Mouse (Mus musculus) stomach, embryonic 14.5 days (tissue): ENCODE results near the gene Sdk1. TPM values are rescaled to one million over a fixed set of nuclear protein-coding genes. Genes with fewer than 3 reads are reported as not detected.

ENCODE experiments used
- ATAC-seq: fragments of 200-750 bp; cut with Nextera tagmentation; 2 replicates; pipeline ENCODE4 v1.8.0; 2017; ENCODE audit warnings: low read depth, moderate TSS enrichment; ENCODE audit not compliant: insufficient number of reproducible peaks, insufficient read depth, low FRiP score
- H3K27ac ChIP-seq: fragments of 300-500 bp; sonication (generic); 2 replicates; pipeline ENCODE4 v1.5.1; 2014; ENCODE audit warnings: mild to moderate bottlenecking, low read length, moderate library complexity, mixed read lengths
- H3K27me3 ChIP-seq: fragments of 300-500 bp; sonication (generic); 2 replicates; pipeline ENCODE4 v1.6.1; 2014; ENCODE audit warnings: low read length, control low read depth, mixed read lengths; ENCODE audit not compliant: control insufficient read depth, insufficient read depth
- H3K36me3 ChIP-seq: fragments of 300-500 bp; sonication (generic); 2 replicates; pipeline ENCODE4 v1.6.1; 2014; ENCODE audit warnings: mild to moderate bottlenecking, control low read depth, low read length, moderate library complexity, mixed read lengths; ENCODE audit not compliant: control insufficient read depth, insufficient read depth
- H3K4me1 ChIP-seq: fragments of 300-500 bp; sonication (generic); 2 replicates; pipeline ENCODE4 v1.6.1; 2014; ENCODE audit warnings: low read length, control low read depth, mixed read lengths; ENCODE audit not compliant: control insufficient read depth, insufficient read depth
- H3K4me2 ChIP-seq: fragments of 300-500 bp; sonication (generic); replicated peaks from 2 replicates; pipeline ENCODE4 v1.6.1; 2014; ENCODE audit warnings: low read depth, low read length, control low read depth
- H3K4me3 ChIP-seq: fragments of 300-500 bp; sonication (generic); 2 replicates; pipeline ENCODE4 v1.5.1; 2014; ENCODE audit warnings: low read depth, low read length, control low read depth
- H3K9ac ChIP-seq: fragments of 300-500 bp; sonication (generic); replicated peaks from 2 replicates; pipeline ENCODE4 v1.6.1; 2014; ENCODE audit warnings: low read depth, mild to moderate bottlenecking, control low read depth, low read length, moderate library complexity, mixed read lengths
- H3K9me3 ChIP-seq: fragments of 300-500 bp; sonication (generic); 2 replicates; pipeline ENCODE4 v1.6.1; 2016; ENCODE audit warnings: low read depth, low read length, control low read depth; ENCODE audit not compliant: control insufficient read depth
- WGBS: fragments of 180-500 bp; shearing (Covaris S2); extraction: QIAGEN DNeasy Blood & Tissue Kit; methylation state at CpG from one replicate; pipeline ENCODE4 v1.1.7; 2014; 5-methylcytosine and 5-hydroxymethylcytosine counted together
- polyA plus RNA-seq: library from polyadenylated mRNA; unstranded; fragments of >200 nt; fragmentation: Nextera tagmentation; extraction: Ambion mirVana; gene quantifications from 2 replicates; pipeline ENCODE4 v1.2.1, GENCODE M21; 2014

Sdk1 gene
- polyA plus RNA-seq, 1 experiment from 2014 or later = 5.6 TPM

- Histone ChIP-seq H3K27me3 (no peaks in the 10 kb centered on the region), H3K27ac (no peak overlapping the region), H3K4me2 (no peak overlapping the region), H3K4me1 (no peaks in the 10 kb centered on the region), H3K36me3 (no peaks in the 10 kb centered on the region), H3K9ac (no peak overlapping the region), H3K4me3 (no peak overlapping the region), H3K9me3 (no peaks in the 10 kb centered on the region)
- ATAC-seq = no peak
- 93% methylated on average over 11 of the region's 11 CpGs for WGBS
Measured at GRCm38 (mm10) chr5:141873751-141874150, 632.5 kb downstream of the Sdk1 start.

- ATAC-seq = no peak
- H3K4me2 ChIP-seq = no peak overlapping the region
- H3K9me3 ChIP-seq = no peaks in the 10 kb centered on the region
- H3K27ac ChIP-seq = no peak overlapping the region
- no peaks in the 10 kb centered on the region for H3K36me3 ChIP-seq
- H3K4me3 ChIP-seq = no peak overlapping the region
- WGBS = 65% methylated on average over 5 of the region's 5 CpGs
- no peak overlapping the region for H3K9ac ChIP-seq
- no peaks in the 10 kb centered on the region for H3K27me3 ChIP-seq
- H3K4me1 ChIP-seq = no peaks in the 10 kb centered on the region
Measured at GRCm38 (mm10) chr5:141880661-141881060, 639.4 kb downstream of the Sdk1 start.

GRCm38 (mm10) chr5:141884111-141884647 is 642.9 kb downstream of the Sdk1 start:
- no peaks in the 10 kb centered on the region for H3K27me3 ChIP-seq
- no peak overlapping the region for H3K9ac ChIP-seq
- H3K4me3 ChIP-seq = no peak overlapping the region
- no peak overlapping the region for H3K27ac ChIP-seq
- H3K4me2 ChIP-seq = no peak overlapping the region
- no peaks in the 10 kb centered on the region for H3K9me3 ChIP-seq
- 0 out of 2 replicates have a peak, but pooled peaks cover 2% of the 10 kb centered on the region for H3K4me1 ChIP-seq
- WGBS = 59% methylated on average over 3 of the region's 3 CpGs
- no peaks in the 10 kb centered on the region for H3K36me3 ChIP-seq
- ATAC-seq = no peak

GRCm38 (mm10) chr5:141886006-141886405 is 644.7 kb downstream of the Sdk1 start:
- no peaks in the 10 kb centered on the region for H3K27me3 ChIP-seq
- 0 out of 2 replicates have a peak, but pooled peaks cover 2% of the 10 kb centered on the region for H3K4me1 ChIP-seq
- H3K9me3 ChIP-seq = no peaks in the 10 kb centered on the region
- no peak for ATAC-seq
- no peak overlapping the region for H3K4me2 ChIP-seq
- no peak overlapping the region for H3K27ac ChIP-seq
- no peak overlapping the region for H3K9ac ChIP-seq
- WGBS = 49% methylated on average over 10 of the region's 10 CpGs
- no peaks in the 10 kb centered on the region for H3K36me3 ChIP-seq
- H3K4me3 ChIP-seq = no peak overlapping the region

- no peak for ATAC-seq
- Histone ChIP-seq H3K27ac (no peak overlapping the region), H3K9ac (no peak overlapping the region), H3K36me3 (no peaks in the 10 kb centered on the region), H3K27me3 (no peaks in the 10 kb centered on the region), H3K4me3 (no peak overlapping the region), H3K4me1 (0 out of 2 replicates have a peak, but pooled peaks cover 2% of the 10 kb centered on the region), H3K9me3 (no peaks in the 10 kb centered on the region), H3K4me2 (no peak overlapping the region)
- WGBS = 60% methylated on average over 9 of the region's 9 CpGs
Measured at GRCm38 (mm10) chr5:141889766-141890165, 648.5 kb downstream of the Sdk1 start.

- Histone ChIP-seq H3K4me3 (no peak overlapping the region), H3K36me3 (no peaks in the 10 kb centered on the region), H3K4me1 (no peaks in the 10 kb centered on the region), H3K27me3 (no peaks in the 10 kb centered on the region), H3K4me2 (no peak overlapping the region), H3K9me3 (no peaks in the 10 kb centered on the region), H3K27ac (no peak overlapping the region), H3K9ac (no peak overlapping the region)
- ATAC-seq = no peak
- WGBS = 83% methylated on average over 8 of the region's 8 CpGs
Measured at GRCm38 (mm10) chr5:141896402-141896801, 655.1 kb downstream of the Sdk1 start.

GRCm38 (mm10) chr5:141897481-141897880 is 656.2 kb downstream of the Sdk1 start:
- 53% methylated on average over 2 of the region's 2 CpGs for WGBS
- no peak overlapping the region for H3K4me2 ChIP-seq
- H3K9ac ChIP-seq = no peak overlapping the region
- no peaks in the 10 kb centered on the region for H3K27me3 ChIP-seq
- no peak overlapping the region for H3K27ac ChIP-seq
- H3K36me3 ChIP-seq = no peaks in the 10 kb centered on the region
- peaks cover under 1% of the 10 kb centered on the region; the same call in 1 of the 2 replicates for H3K4me1 ChIP-seq
- no peak for ATAC-seq
- no peak overlapping the region for H3K4me3 ChIP-seq
- H3K9me3 ChIP-seq = no peaks in the 10 kb centered on the region

- Histone ChIP-seq H3K4me3 (no peak overlapping the region), H3K27ac (no peak overlapping the region), H3K9ac (no peak overlapping the region), H3K36me3 (no peaks in the 10 kb centered on the region), H3K4me1 (peaks cover 3% of the 10 kb centered on the region; the same call in 1 of the 2 replicates), H3K9me3 (no peaks in the 10 kb centered on the region), H3K4me2 (no peak overlapping the region), H3K27me3 (no peaks in the 10 kb centered on the region)
- WGBS = 85% methylated on average over 7 of the region's 7 CpGs
- ATAC-seq = no peak
Measured at GRCm38 (mm10) chr5:141899751-141900150, 658.5 kb downstream of the Sdk1 start.
